Mouse (Mus musculus) brain, embryonic 14.5 days (tissue): Measurements from ENCODE around the gene Speer4e. TPM values are rescaled to one million over a fixed set of nuclear protein-coding genes. Genes with fewer than 3 reads are reported as not detected.
"Not testable (repeated sequence)": the region's sequence is repeated elsewhere in the genome, so short reads cannot be mapped to it uniquely, and the experiment has no call there.

Experiments used
- DNase-seq: peaks from one replicate; pipeline ENCODE4 v3.0.0-alpha.2; 2011; ENCODE audit warnings: low read depth
- CTCF ChIP-seq: fragments of 200-500 bp; IDR thresholded peaks from 2 replicates; pipeline ENCODE4 v1.5.1; 2012; ENCODE audit warnings: inconsistent platforms, mild to moderate bottlenecking, moderate library complexity, borderline replicate concordance; ENCODE audit not compliant: insufficient read depth, insufficient read length; ENCODE audit errors: extremely low read depth
- POLR2A ChIP-seq: fragments of 200-500 bp; IDR thresholded peaks from 2 replicates; pipeline ENCODE4 v1.6.1; 2012; ENCODE audit warnings: mild to moderate bottlenecking, inconsistent platforms, borderline replicate concordance; ENCODE audit not compliant: poor library complexity, insufficient read depth, insufficient read length, severe bottlenecking; ENCODE audit errors: extremely low read depth
- polyA plus RNA-seq: library from polyadenylated mRNA; depleted of rRNA; stranded (reverse); fragments of >200 nt; gene quantifications from 2 replicates; pipeline ENCODE4 v1.2.3, GENCODE M21; 2012; rRNA removed

Gene Speer4e
- polyA plus RNA-seq, 1 experiment, result not detected

- TF ChIP-seq CTCF, result no peak
- no peak for TF ChIP-seq POLR2A
- DNase-seq, result no peak
Measured at GRCm38 (mm10) chr5:14892242-14892641, 46.0 kb downstream of the Speer4e start.

GRCm38 (mm10) chr5:14885291-14885690 is 52.9 kb downstream of the Speer4e start:
- not testable (repeated sequence) for DNase-seq

Other genes starting within 250 kb of the Speer4e start
- gene Gm9758, start 23.5 kb downstream of the Speer4e start, polyA plus RNA-seq, result not detected in 2 replicates
- gene Gm10354, start 40.5 kb upstream of the Speer4e start, polyA plus RNA-seq, result not detected in 2 replicates
- not detected in 2 replicates for gene Gm17019, start 94.6 kb upstream of the Speer4e start, polyA plus RNA-seq